Mouse (Mus musculus) heart, postnatal 0 days (tissue): ENCODE measurements around the gene Ly6g.
"Not testable (repeated sequence)": the region's sequence is repeated elsewhere in the genome, so short reads cannot be mapped to it uniquely, and the experiment has no call there.

ENCODE experiments used
- CTCF ChIP-seq: IDR thresholded peaks from 2 replicates; pipeline ENCODE4 v1.5.1; 2016; ENCODE audit warnings: antibody characterized with exemption, control low read depth, low read depth
- EP300 ChIP-seq: IDR thresholded peaks from 2 replicates; pipeline ENCODE4 v1.6.1; 2016; ENCODE audit warnings: antibody characterized with exemption, low read depth

GRCm38 (mm10) chr15:75118742-75119141 lies 36.3 kb upstream of the Ly6g start:
- TF ChIP-seq CTCF: peak; percentile 55
- not testable (repeated sequence) for TF ChIP-seq EP300
